Mouse (Mus musculus) embryonic fibroblast, embryonic 13.5 days (primary cell): ENCODE data around the gene Mkrn2os.

Source experiments
- CTCF ChIP-seq: IDR thresholded peaks from 2 replicates; pipeline ENCODE4 v1.5.1; 2011; ENCODE audit warnings: mild to moderate bottlenecking, control low read depth, low read length, moderate library complexity, borderline replicate concordance; ENCODE audit not compliant: insufficient read depth
- POLR2A ChIP-seq: IDR thresholded peaks from 2 replicates; pipeline ENCODE4 v1.6.1; 2011; ENCODE audit warnings: low read depth, mild to moderate bottlenecking, control low read depth, low read length, moderate library complexity

- TF ChIP-seq POLR2A (no peak), CTCF (no peak)
Observed at GRCm38 (mm10) chr6:115615983-115616382, 23.6 kb upstream of the Mkrn2os start.
